Mouse (Mus musculus) G1E (cell line): ENCODE measurements at regions not wholly inside any gene's neighbourhood (a gene's known extent, or its start where the extent isn't known, plus 50 kb on each side); places are given as distances from the start of the nearest gene placed in this dataset.

ENCODE experiments used
- ATAC-seq: 2 replicates; pipeline ENCODE4 v1.8.0; 2016; ENCODE audit warnings: mild to moderate bottlenecking; ENCODE audit not compliant: insufficient number of reproducible peaks, poor library complexity, low FRiP score, severe bottlenecking; ENCODE audit errors: extremely low read depth
- DNase-seq: peaks from one replicate; pipeline ENCODE4 v3.0.0; 2012; ENCODE audit warnings: low spot score
- H3K27me3 ChIP-seq: 2 replicates; pipeline ENCODE4 v1.6.1; 2012; ENCODE audit warnings: mild to moderate bottlenecking, low read length, inconsistent platforms; ENCODE audit not compliant: insufficient read depth
- H3K36me3 ChIP-seq: replicated peaks from 2 replicates; pipeline ENCODE3; 2012; ENCODE audit warnings: mild to moderate bottlenecking, inconsistent platforms
- H3K4me1 ChIP-seq: 2 replicates; pipeline ENCODE4 v1.6.1; 2012; ENCODE audit warnings: low read depth, low read length, inconsistent platforms, mixed read lengths; ENCODE audit not compliant: insufficient read depth
- H3K4me3 ChIP-seq: 2 replicates; pipeline ENCODE4 v1.5.1; 2012; ENCODE audit warnings: low read depth, mild to moderate bottlenecking, inconsistent platforms, low read length, moderate library complexity, mixed read lengths
- H3K9me3 ChIP-seq: replicated peaks from 2 replicates; pipeline ENCODE4 v1.6.1; 2012; ENCODE audit warnings: inconsistent platforms
- CTCF ChIP-seq: IDR thresholded peaks from 2 replicates; pipeline ENCODE4 v1.5.1; 2012; ENCODE audit warnings: low read depth, low read length, inconsistent platforms, mixed read lengths
- GATA1 ChIP-seq: IDR thresholded peaks from 2 replicates; pipeline ENCODE4 v1.6.1; 2012; ENCODE audit warnings: borderline replicate concordance, low read length, inconsistent platforms, mixed read lengths
- GATA2 ChIP-seq: IDR thresholded peaks from 2 replicates; pipeline ENCODE4 v1.6.1; 2012; ENCODE audit warnings: low read depth, low read length, inconsistent platforms, borderline replicate concordance
- POLR2AphosphoS5 ChIP-seq: IDR thresholded peaks from 2 replicates; pipeline ENCODE4 v1.6.1; 2012; ENCODE audit warnings: low read depth, low read length, inconsistent platforms; ENCODE audit not compliant: insufficient replicate concordance
- TAL1 ChIP-seq: conservative IDR thresholded peaks from 2 replicates; pipeline ENCODE4 v1.6.1; 2012; ENCODE audit warnings: low read depth, low read length, inconsistent platforms, mixed read lengths

- Histone ChIP-seq H3K4me3 (no peak overlapping the region), H3K27me3 (no peaks in the 10 kb centered on the region), H3K4me1 (no peaks in the 10 kb centered on the region), H3K9me3 (peaks cover 4% of the 10 kb centered on the region), H3K36me3 (no peaks in the 10 kb centered on the region)
- TF ChIP-seq TAL1 (no peak), CTCF (no peak), GATA1 (no peak), GATA2 (no peak), POLR2AphosphoS5 (no peak)
- no peak for DNase-seq
- no peak for ATAC-seq
Measured at GRCm38 (mm10) chr14:96963074-96963447, 444.2 kb upstream of the Klhl1 start.

GRCm38 (mm10) chr14:96962426-96963073 is 443.6 kb upstream of the Klhl1 start:
- Histone ChIP-seq H3K27me3 (no peaks in the 10 kb centered on the region), H3K36me3 (no peaks in the 10 kb centered on the region), H3K4me1 (no peaks in the 10 kb centered on the region), H3K9me3 (no peaks in the 10 kb centered on the region), H3K4me3 (no peak overlapping the region)
- DNase-seq (no peak), ATAC-seq (peak; percentile 56)
- TF ChIP-seq GATA2: no peak

GRCm38 (mm10) chr14:96956115-96956514 is 437.2 kb upstream of the Klhl1 start:
- Histone ChIP-seq H3K9me3 (no peaks in the 10 kb centered on the region), H3K4me3 (no peak overlapping the region), H3K36me3 (no peaks in the 10 kb centered on the region), H3K27me3 (no peaks in the 10 kb centered on the region), H3K4me1 (no peaks in the 10 kb centered on the region)
- DNase-seq (no peak), ATAC-seq (no peak)
- TF ChIP-seq POLR2AphosphoS5: no peak
- no peak for TF ChIP-seq GATA1
- no peak for TF ChIP-seq CTCF
- no peak for TF ChIP-seq TAL1
- no peak for TF ChIP-seq GATA2

- no peaks in the 10 kb centered on the region for H3K9me3 ChIP-seq
- TF ChIP-seq GATA1 (no peak), POLR2AphosphoS5 (no peak), GATA2 (no peak), TAL1 (no peak), CTCF (peak; percentile 63)
- no peak overlapping the region for H3K4me3 ChIP-seq
- no peaks in the 10 kb centered on the region for H3K27me3 ChIP-seq
- no peaks in the 10 kb centered on the region for H3K4me1 ChIP-seq
- no peaks in the 10 kb centered on the region for H3K36me3 ChIP-seq
- ATAC-seq (no peak), DNase-seq (peak; percentile 3)
Measured at GRCm38 (mm10) chr14:96954462-96954861, 435.6 kb upstream of the Klhl1 start.

- ATAC-seq: no peak; the same call in 1 of the 2 replicates
- Histone ChIP-seq H3K27me3 (no peaks in the 10 kb centered on the region), H3K36me3 (no peaks in the 10 kb centered on the region), H3K4me3 (no peak overlapping the region), H3K9me3 (no peaks in the 10 kb centered on the region), H3K4me1 (no peaks in the 10 kb centered on the region)
- TF ChIP-seq TAL1: no peak
- TF ChIP-seq GATA1: no peak
- no peak for TF ChIP-seq POLR2AphosphoS5
- TF ChIP-seq GATA2: no peak
- no peak for TF ChIP-seq CTCF
- no peak for DNase-seq
Measured at GRCm38 (mm10) chr14:96908737-96909136, 389.8 kb upstream of the Klhl1 start.

GRCm38 (mm10) chr14:96879701-96880100 is 360.8 kb upstream of the Klhl1 start:
- ATAC-seq (no peak), DNase-seq (no peak)
- Histone ChIP-seq H3K9me3 (0 out of 2 replicates have a peak, but pooled peaks cover 4% of the 10 kb centered on the region), H3K36me3 (no peaks in the 10 kb centered on the region), H3K27me3 (no peaks in the 10 kb centered on the region), H3K4me3 (no peak overlapping the region), H3K4me1 (no peaks in the 10 kb centered on the region)
- TF ChIP-seq TAL1 (no peak), CTCF (no peak), GATA2 (no peak), GATA1 (no peak), POLR2AphosphoS5 (no peak)

- Histone ChIP-seq H3K36me3 (no peaks in the 10 kb centered on the region), H3K9me3 (no peaks in the 10 kb centered on the region), H3K27me3 (no peaks in the 10 kb centered on the region), H3K4me1 (no peaks in the 10 kb centered on the region), H3K4me3 (no peak overlapping the region)
- TF ChIP-seq POLR2AphosphoS5 (no peak), CTCF (no peak)
- DNase-seq: no peak
- ATAC-seq: no peak
Measured at GRCm38 (mm10) chr14:96871969-96872368, 353.1 kb upstream of the Klhl1 start.

GRCm38 (mm10) chr14:96838910-96839309 is 320.0 kb upstream of the Klhl1 start:
- DNase-seq: no peak

More at GRCm38 (mm10) chr14:96838910-96839309, 320.0 kb upstream of the Klhl1 start:
- H3K9me3 ChIP-seq: peaks cover 2% of the 10 kb centered on the region
- no peaks in the 10 kb centered on the region for H3K36me3 ChIP-seq
- H3K4me3 ChIP-seq: no peak overlapping the region
- H3K27me3 ChIP-seq: no peaks in the 10 kb centered on the region
- no peaks in the 10 kb centered on the region for H3K4me1 ChIP-seq
- ATAC-seq: no peak
- TF ChIP-seq GATA2 (no peak), POLR2AphosphoS5 (no peak), GATA1 (no peak)
